Mouse (Mus musculus): Measurements from ENCODE around the gene Tmcc1. TPM values are rescaled to one million over a fixed set of nuclear protein-coding genes. Genes with fewer than 3 reads are reported as not detected.

Tmcc1 gene
- total and polyA plus RNA-seq, 3 experiments, result 9.1 to 30.6 TPM; not detected in 1

DNA sequence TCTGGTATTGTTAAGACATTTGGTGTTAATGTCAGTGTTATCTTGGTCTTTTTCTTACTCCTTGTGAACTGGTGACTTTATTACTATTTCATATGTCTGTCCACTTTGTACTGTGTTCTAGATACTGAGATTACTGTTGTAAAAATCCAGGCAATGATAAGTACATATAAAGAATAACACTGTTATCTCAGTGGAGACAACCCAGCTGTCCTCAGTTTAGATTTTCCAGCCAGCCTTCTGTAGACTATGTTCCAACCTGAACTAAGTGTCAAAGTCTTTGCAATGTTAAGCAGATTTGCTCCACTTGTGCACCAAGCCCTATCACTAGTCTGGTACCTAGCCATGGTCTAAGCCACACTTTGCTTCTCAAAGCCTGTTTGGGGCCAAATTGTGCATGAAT is 118.4 kb downstream of the Tmcc1 start:
- TF ChIP-seq GATA1 (IDR thresholded peaks at IDR 0.05; ENCODE audit: low read depth, low read length), result no peak
- TF ChIP-seq SIN3A (IDR thresholded peaks at IDR 0.05; ENCODE audit: low read length), result no peak
- TF ChIP-seq KAT2A (conservative IDR thresholded peaks at IDR 0.05; ENCODE audit: low read depth, low read length), result no peak
- TF ChIP-seq NELFE (IDR thresholded peaks at IDR 0.05; ENCODE audit: low read depth, low read length), result no peak
- TF ChIP-seq ZC3H11A (IDR thresholded peaks at IDR 0.05; ENCODE audit: low read depth, low read length), result no peak
- TF ChIP-seq ZKSCAN1 (IDR thresholded peaks at IDR 0.05; ENCODE audit: low read depth, low read length), result no peak
- TF ChIP-seq POLR2AphosphoS2 (IDR thresholded peaks at IDR 0.05; ENCODE audit: low read length), result no peak
- TF ChIP-seq GABPA (IDR thresholded peaks at IDR 0.05; ENCODE audit: low read depth, low read length), result no peak
- TF ChIP-seq CHD2 (IDR thresholded peaks at IDR 0.05; ENCODE audit: low read length), result no peak
- TF ChIP-seq POLR2AphosphoS5 (IDR thresholded peaks at IDR 0.05; ENCODE audit: borderline replicate concordance, low read depth, low read length), result no peak
- no peak for TF ChIP-seq ELF1 (IDR thresholded peaks at IDR 0.05; ENCODE audit: low read depth, low read length)
- TF ChIP-seq ZMIZ1 (IDR thresholded peaks at IDR 0.05; ENCODE audit: low read depth, low read length), result no peak
- no peak for TF ChIP-seq RAD21 (IDR thresholded peaks at IDR 0.05; ENCODE audit: low read depth, low read length)
- TF ChIP-seq CHD1 (IDR thresholded peaks at IDR 0.05; ENCODE audit: low read depth, low read length), result no peak
- no peak for TF ChIP-seq MYC (IDR thresholded peaks at IDR 0.05; ENCODE audit: low read depth, low read length)
- no peak for TF ChIP-seq HCFC1 (IDR thresholded peaks at IDR 0.05; ENCODE audit: low read depth, low read length)
- Histone ChIP-seq H3K4me3 (ENCODE audit: control insufficient read depth in 1 of 2, insufficient read depth in 1 of 2, low read depth in 2 of 2, low read length in 2 of 2) (no peak overlapping the region), H3K36me3 (ENCODE audit: control insufficient read depth in 1 of 2, insufficient read depth in 2 of 2, low read length in 2 of 2) (peaks cover 0 to 10% of the 10 kb centered on the region in 2 experiments; a peak in 2 of 4 replicates), H3K79me2 (ENCODE audit: control insufficient read depth, insufficient read depth, low read length, poor library complexity) (no peaks in the 10 kb centered on the region), H3K9ac (ENCODE audit: control insufficient read depth, low read depth, low read length, poor library complexity, severe bottlenecking) (no peak overlapping the region), H3K9me3 (replicated peaks; ENCODE audit: insufficient read depth, low read length) (no peaks in the 10 kb centered on the region), H3K27me3 (ENCODE audit: control insufficient read depth in 1 of 2, insufficient read depth in 2 of 2, low read length in 2 of 2) (no peaks in the 10 kb centered on the region), H3K27ac (ENCODE audit: control insufficient read depth, low read depth, low read length) (no peak overlapping the region), H3K4me1 (ENCODE audit: control insufficient read depth in 1 of 2, insufficient read depth in 2 of 2, low read length in 2 of 2) (peaks cover 7 to 12% of the 10 kb centered on the region in 2 experiments; a peak in 3 of 4 replicates)
- no peak for DNase-seq (ENCODE audit: low read depth, low spot score)

DNA sequence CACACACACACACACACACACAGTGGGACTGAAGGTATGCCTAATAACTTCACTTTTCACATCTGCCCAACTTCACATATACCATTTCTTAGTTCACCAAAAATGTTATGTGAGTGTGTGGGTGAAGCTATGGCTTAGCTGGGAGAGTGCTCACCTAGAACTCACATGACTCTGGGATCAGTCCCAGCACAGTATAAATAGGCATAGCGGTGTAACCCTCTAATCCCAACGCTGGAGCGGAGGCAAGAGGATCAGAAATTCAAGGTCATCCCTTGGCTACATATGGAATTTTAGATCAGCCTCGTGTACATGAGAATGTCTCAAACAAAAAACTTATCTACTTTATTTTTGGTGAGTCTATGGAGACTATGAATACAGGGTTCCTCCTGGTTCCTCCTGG is 119.7 kb downstream of the Tmcc1 start:
- no peaks in the 10 kb centered on the region for H3K9me3 ChIP-seq (replicated peaks; ENCODE audit: insufficient read depth, low read length)
- no peak overlapping the region for H3K4me3 ChIP-seq (ENCODE audit: control insufficient read depth in 1 of 2, insufficient read depth in 1 of 2, low read depth in 2 of 2, low read length in 2 of 2)
- peaks cover 0 to 10% of the 10 kb centered on the region in 2 experiments; a peak in 2 of 4 replicates for H3K36me3 ChIP-seq (ENCODE audit: control insufficient read depth in 1 of 2, insufficient read depth in 2 of 2, low read length in 2 of 2)
- no peaks in the 10 kb centered on the region for H3K27me3 ChIP-seq (ENCODE audit: control insufficient read depth in 1 of 2, insufficient read depth in 2 of 2, low read length in 2 of 2)
- H3K9ac ChIP-seq (ENCODE audit: control insufficient read depth, low read depth, low read length, poor library complexity, severe bottlenecking), result no peak overlapping the region
- H3K4me1 ChIP-seq (ENCODE audit: control insufficient read depth in 1 of 2, insufficient read depth in 2 of 2, low read length in 2 of 2), result peaks cover 7 to 12% of the 10 kb centered on the region in 2 experiments; a peak in 3 of 4 replicates
- H3K27ac ChIP-seq (ENCODE audit: control insufficient read depth, low read depth, low read length), result no peak overlapping the region
- no peak for DNase-seq (ENCODE audit: low read depth, low spot score)
- TF ChIP-seq MAFK (IDR thresholded peaks at IDR 0.05; ENCODE audit: borderline replicate concordance, low read depth, low read length) (no peak), MYC (IDR thresholded peaks at IDR 0.05; ENCODE audit: low read depth, low read length) (no peak), ETS1 (IDR thresholded peaks at IDR 0.05; ENCODE audit: low read depth, low read length) (no peak), BHLHE40 (IDR thresholded peaks at IDR 0.05; ENCODE audit: borderline replicate concordance, low read depth, low read length) (no peak), CHD1 (IDR thresholded peaks at IDR 0.05; ENCODE audit: low read depth, low read length) (no peak), SMC3 (IDR thresholded peaks at IDR 0.05; ENCODE audit: low read depth, low read length) (no peak), GATA1 (IDR thresholded peaks at IDR 0.05; ENCODE audit: low read depth, low read length) (no peak), EP300 (IDR thresholded peaks at IDR 0.05; ENCODE audit: low read depth in 1 of 2, low read length in 2 of 2) (no peak)
- H3K79me2 ChIP-seq (ENCODE audit: control insufficient read depth, insufficient read depth, low read length, poor library complexity), result no peaks in the 10 kb centered on the region

Data from MEL (cell line).